Mouse (Mus musculus): Measurements from ENCODE around the gene Upf3b. TPM values are rescaled to one million over a fixed set of nuclear protein-coding genes. Genes with fewer than 3 reads are reported as not detected.

Upf3b gene
- 10 to 100 TPM; 13.9 to 15.1 TPM for total RNA-seq (2023)

GRCm38 (mm10) chrX:37110193-37110880 lies at the start of gene Upf3b:
Gene Upf3b (minus strand): TSS chrX:37110322.

GRCm38 (mm10) chrX:37126671-37127358 lies 16.7 kb upstream of the Upf3b start, which contains the start of gene Nkap:
Gene Nkap (plus strand): TSS chrX:37126795.

GRCm38 (mm10) chrX:37084927-37085660 lies 25.0 kb downstream of the Upf3b start, which contains the start of gene Rpl39:
Gene Rpl39 (minus strand): TSS chrX:37085402.

DNA sequence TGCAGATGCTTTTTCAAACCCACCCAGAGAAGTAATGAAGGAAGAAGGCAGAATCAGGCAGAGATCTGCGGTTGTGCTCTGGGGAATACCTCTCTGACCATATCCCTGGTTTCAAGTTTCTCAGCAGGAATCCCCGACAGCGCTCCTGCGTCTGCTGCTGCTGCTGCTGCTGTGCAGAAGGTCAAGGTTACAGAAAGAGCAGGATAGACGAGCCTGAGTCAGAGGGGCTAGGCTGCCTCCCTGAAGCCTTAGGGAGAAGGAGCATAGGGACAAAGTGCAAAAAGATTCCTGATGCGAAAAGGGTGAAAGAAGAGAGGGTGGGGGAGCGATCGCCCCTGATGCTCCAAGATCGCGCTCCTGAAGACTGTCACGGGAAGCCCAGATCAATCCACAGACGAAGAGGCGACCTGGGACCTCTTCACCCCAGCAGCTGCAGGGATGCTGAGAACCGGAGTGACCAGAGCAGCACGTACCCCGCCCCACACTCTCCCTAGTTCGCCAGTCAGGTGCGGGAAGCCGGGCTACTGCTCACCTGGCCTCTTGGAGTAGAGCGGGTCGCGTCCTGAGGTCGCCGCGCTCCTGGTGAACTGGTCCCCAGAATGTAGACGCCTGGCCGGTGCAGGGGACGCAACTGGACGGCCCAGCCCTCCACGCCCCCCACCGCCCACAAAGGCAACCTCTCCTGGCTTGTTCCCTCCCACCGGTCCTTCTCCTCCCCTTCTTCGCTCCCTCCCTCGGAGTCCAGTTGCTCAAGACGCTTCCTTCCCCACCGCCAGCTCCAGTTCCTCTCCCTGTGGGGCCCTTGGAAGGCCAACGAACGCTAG lies 61.8 kb downstream of the Upf3b start, which contains the start of gene Sowahd:
Gene Sowahd, plus strand, starts transcription at position 780 of the 824 bp plus-strand sequence.

Other genes with a start within 250 kb of the Upf3b start
- gene Ube2a, start 236.4 kb downstream of the Upf3b start, total RNA-seq (2023) = 10 to 100 TPM; 64.4 to 75.3 TPM
- gene C330007P06Rik, start 236.2 kb downstream of the Upf3b start, total RNA-seq (2023) = 10 to 100 TPM; 27.0 to 29.0 TPM
- 1 to 10 TPM; 4.0 to 4.4 TPM for gene Nkrf, start 207.4 kb downstream of the Upf3b start, total RNA-seq (2023)
- 10 to 100 TPM; 30.3 to 31.3 TPM for gene Sept6, start 118.5 kb downstream of the Upf3b start, total RNA-seq (2023)
- gene Sowahd, start 61.5 kb downstream of the Upf3b start, total RNA-seq (2023) = under 1 TPM in 1 of 2 experiments, not detected in 1; 0.31 TPM
- gene Rpl39, start 24.9 kb downstream of the Upf3b start, total RNA-seq (2023) = 100 to 1,000 TPM; 688 to 744 TPM
- gene Nkap, start 16.5 kb upstream of the Upf3b start, total RNA-seq (2023) = 10 to 100 TPM; 11.4 to 14.1 TPM
- not detected for gene Akap14, start 58.5 kb upstream of the Upf3b start, total RNA-seq (2023)
- 100 to 1,000 TPM; 116 to 126 TPM for gene Ndufa1, start 80.8 kb upstream of the Upf3b start, total RNA-seq (2023)
- gene Rnf113a1, start 80.9 kb upstream of the Upf3b start, total RNA-seq (2023) = 1 to 10 TPM; 1.0 to 2.6 TPM
- not detected for gene Gm9, start 100.7 kb upstream of the Upf3b start, total RNA-seq (2023)
- not detected for gene Rhox1, start 111.9 kb upstream of the Upf3b start, total RNA-seq (2023)
- not detected for gene Rhox2a, start 134.7 kb upstream of the Upf3b start, total RNA-seq (2023)
- gene Rhox3a, start 139.6 kb upstream of the Upf3b start, total RNA-seq (2023) = not detected
- not detected for gene Rhox4a, start 155.0 kb upstream of the Upf3b start, total RNA-seq (2023)

Data from monocyte, adult 59 days (primary cell).